Mouse (Mus musculus) lung, postnatal 10 days (tissue): ENCODE data around the gene Gorasp2.

ENCODE experiments used
- DNase-seq: peaks from one replicate; pipeline ENCODE4 v3.0.0; 2021

Gene Gorasp2

GRCm38 (mm10) chr2:70661715-70662495 lies 529 bp downstream of the Gorasp2 start, which contains the start of gene Gm26558:
TSS of gene Gm26558 (minus strand) at chr2:70662108.
- peak; percentile 20 for DNase-seq

GRCm38 (mm10) chr2:70663764-70664163 lies 2.4 kb downstream of the Gorasp2 start:
- peak; percentile 10 for DNase-seq

GRCm38 (mm10) chr2:70667016-70667415 lies 5.6 kb downstream of the Gorasp2 start:
- no peak for DNase-seq

- DNase-seq = no peak
Observed at GRCm38 (mm10) chr2:70669241-70669640, 7.9 kb downstream of the Gorasp2 start.

GRCm38 (mm10) chr2:70669896-70670295 lies 8.5 kb downstream of the Gorasp2 start:
- no peak for DNase-seq

- DNase-seq = no peak
Observed at GRCm38 (mm10) chr2:70672476-70672875, 11.1 kb downstream of the Gorasp2 start.

GRCm38 (mm10) chr2:70673445-70674126 lies 12.2 kb downstream of the Gorasp2 start:
- peak; percentile 36 for DNase-seq

- DNase-seq = no peak
Observed at GRCm38 (mm10) chr2:70682324-70682723, 20.9 kb downstream of the Gorasp2 start.

GRCm38 (mm10) chr2:70688454-70689078 lies 27.2 kb downstream of the Gorasp2 start:
- DNase-seq = no peak

- DNase-seq = no peak
Observed at GRCm38 (mm10) chr2:70690195-70690594, 28.8 kb downstream of the Gorasp2 start.

- no peak for DNase-seq
Observed at GRCm38 (mm10) chr2:70695712-70696111, 34.3 kb downstream of the Gorasp2 start.

GRCm38 (mm10) chr2:70700851-70701250 lies 39.5 kb downstream of the Gorasp2 start:
- DNase-seq = no peak

GRCm38 (mm10) chr2:70701571-70701970 lies 40.2 kb downstream of the Gorasp2 start:
- DNase-seq = no peak

GRCm38 (mm10) chr2:70702403-70702802 lies 41.0 kb downstream of the Gorasp2 start:
- no peak for DNase-seq

GRCm38 (mm10) chr2:70708986-70709730 lies 47.8 kb downstream of the Gorasp2 start:
- DNase-seq = no peak

- no peak for DNase-seq
Observed at GRCm38 (mm10) chr2:70710236-70710635, 48.9 kb downstream of the Gorasp2 start.

- no peak for DNase-seq
Observed at GRCm38 (mm10) chr2:70710878-70711277, 49.5 kb downstream of the Gorasp2 start.

- DNase-seq = no peak
Observed at GRCm38 (mm10) chr2:70723610-70724243, 62.4 kb downstream of the Gorasp2 start.

- DNase-seq = no peak
Observed at GRCm38 (mm10) chr2:70727089-70727488, 65.7 kb downstream of the Gorasp2 start.

GRCm38 (mm10) chr2:70735534-70735933 lies 74.2 kb downstream of the Gorasp2 start:
- no peak for DNase-seq

- DNase-seq = no peak
Observed at GRCm38 (mm10) chr2:70736008-70736407, 74.6 kb downstream of the Gorasp2 start.

- no peak for DNase-seq
Observed at GRCm38 (mm10) chr2:70741901-70742300, 80.5 kb downstream of the Gorasp2 start.
